Mouse (Mus musculus): Measurements from ENCODE around the gene Gxylt2.

DNA sequence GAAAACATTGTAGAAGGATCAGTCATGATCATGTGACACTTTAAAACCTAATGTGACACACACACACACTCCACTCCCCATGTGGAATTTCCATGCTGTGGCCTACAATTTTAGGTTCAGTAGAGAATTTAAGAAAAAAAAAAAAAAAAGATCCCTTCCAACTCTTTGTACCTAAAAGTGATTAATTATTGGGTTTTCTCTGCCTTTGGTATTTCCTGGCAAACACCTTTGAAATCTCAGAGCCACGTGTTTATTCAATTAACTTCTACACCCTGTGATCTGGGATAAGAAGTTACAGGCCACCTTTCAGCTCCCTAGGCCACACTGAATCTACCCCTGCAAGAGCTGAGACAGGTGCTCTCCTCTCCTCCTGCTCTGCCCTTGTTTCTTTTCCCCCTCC, 103.2 kb downstream of the Gxylt2 start:
- TF ChIP-seq CTCF (IDR thresholded peaks at IDR 0.05; ENCODE audit: control insufficient read depth, insufficient read depth, low read length) = no peak
- TF ChIP-seq POLR2A (IDR thresholded peaks at IDR 0.05; ENCODE audit: borderline replicate concordance, control insufficient read depth, low read depth, low read length) = no peak
